Mouse (Mus musculus) kidney, embryonic 15.5 days (tissue): Measurements from ENCODE around the gene Snapc4. TPM values are rescaled to one million over a fixed set of nuclear protein-coding genes. Genes with fewer than 3 reads are reported as not detected.

Experiments used
- ATAC-seq: fragments of 200-750 bp; cut with Nextera tagmentation; replicated peaks from 2 replicates; pipeline ENCODE4 v1.8.0; 2017; ENCODE audit warnings: moderate TSS enrichment; ENCODE audit not compliant: low FRiP score
- H3K27ac ChIP-seq: fragments of 300-500 bp; sonication (generic); 2 replicates; pipeline ENCODE4 v1.5.1; 2015; ENCODE audit warnings: mild to moderate bottlenecking, inconsistent platforms
- H3K27me3 ChIP-seq: fragments of 300-500 bp; sonication (generic); 2 replicates; pipeline ENCODE4 v1.6.1; 2015; ENCODE audit warnings: inconsistent platforms
- H3K36me3 ChIP-seq: fragments of 300-500 bp; sonication (generic); 2 replicates; pipeline ENCODE4 v1.6.1; 2015; ENCODE audit warnings: inconsistent platforms
- H3K4me1 ChIP-seq: fragments of 300-500 bp; sonication (generic); 2 replicates; pipeline ENCODE4 v1.6.1; 2015; ENCODE audit warnings: inconsistent platforms
- H3K4me2 ChIP-seq: fragments of 300-500 bp; sonication (generic); 2 replicates; pipeline ENCODE4 v1.6.1; 2015; ENCODE audit warnings: moderate library complexity, mild to moderate bottlenecking, inconsistent platforms
- H3K4me3 ChIP-seq: fragments of 300-500 bp; sonication (generic); replicated peaks from 2 replicates; pipeline ENCODE4 v1.5.1; 2015; ENCODE audit warnings: mild to moderate bottlenecking, inconsistent platforms
- H3K9ac ChIP-seq: fragments of 300-500 bp; sonication (generic); 2 replicates; pipeline ENCODE4 v1.6.1; 2015; ENCODE audit warnings: mild to moderate bottlenecking, inconsistent platforms
- H3K9me3 ChIP-seq: fragments of 300-500 bp; sonication (generic); replicated peaks from 2 replicates; pipeline ENCODE4 v1.6.1; 2016; ENCODE audit warnings: inconsistent platforms
- WGBS: fragments of 180-500 bp; shearing (Covaris S2); methylation state at CpG from one replicate; pipeline ENCODE4 v1.1.7; 2015; ENCODE audit warnings: mixed read lengths; 5-methylcytosine and 5-hydroxymethylcytosine counted together
- polyA plus RNA-seq: library from polyadenylated mRNA; unstranded; fragments of >200 nt; fragmentation: Nextera tagmentation; extraction: Ambion mirVana; gene quantifications from 2 replicates; pipeline ENCODE4 v1.2.1, GENCODE M21; 2015

Gene Snapc4
- polyA plus RNA-seq, 1 experiment from 2014 or later, result 31.3 TPM

- Histone ChIP-seq H3K9me3 (no peaks in the 10 kb centered on the region), H3K27ac (no peak overlapping the region), H3K27me3 (no peaks in the 10 kb centered on the region), H3K9ac (no peak overlapping the region), H3K4me1 (0 out of 2 replicates have a peak, but pooled peaks cover 4% of the 10 kb centered on the region), H3K4me2 (no peak overlapping the region), H3K36me3 (peaks cover 100% of the 10 kb centered on the region), H3K4me3 (no peak overlapping the region)
- WGBS, result 97% methylated on average over 1 of the region's 1 CpGs
- no peak for ATAC-seq
These were observed 11.9 kb downstream of the Snapc4 start for GRCm38 (mm10) chr2:26368572-26368971.

GRCm38 (mm10) chr2:26367911-26368310 is 12.5 kb downstream of the Snapc4 start:
- 92% methylated on average over 6 of the region's 6 CpGs for WGBS
- 0 out of 2 replicates have a peak, but pooled peaks cover 4% of the 10 kb centered on the region for H3K4me1 ChIP-seq
- no peaks in the 10 kb centered on the region for H3K27me3 ChIP-seq
- ATAC-seq, result no peak
- H3K4me3 ChIP-seq, result no peak overlapping the region
- no peak overlapping the region for H3K4me2 ChIP-seq
- no peak overlapping the region for H3K9ac ChIP-seq
- H3K9me3 ChIP-seq, result no peaks in the 10 kb centered on the region
- no peak overlapping the region for H3K27ac ChIP-seq
- peaks cover 100% of the 10 kb centered on the region for H3K36me3 ChIP-seq

GRCm38 (mm10) chr2:26364738-26365465 is 15.6 kb downstream of the Snapc4 start:
- H3K9ac ChIP-seq, result no peak overlapping the region
- H3K4me3 ChIP-seq, result no peak overlapping the region
- H3K27me3 ChIP-seq, result no peaks in the 10 kb centered on the region
- peaks cover 71% of the 10 kb centered on the region for H3K36me3 ChIP-seq
- ATAC-seq, result no peak; the same call in 1 of the 2 replicates
- WGBS, result 68% methylated on average over 10 of the region's 10 CpGs
- H3K9me3 ChIP-seq, result no peaks in the 10 kb centered on the region
- H3K4me2 ChIP-seq, result no peak overlapping the region
- peak overlapping the region; percentile 27; the same call in 1 of the 2 replicates for H3K27ac ChIP-seq
- 0 out of 2 replicates have a peak, but pooled peaks cover 4% of the 10 kb centered on the region for H3K4me1 ChIP-seq

DNA sequence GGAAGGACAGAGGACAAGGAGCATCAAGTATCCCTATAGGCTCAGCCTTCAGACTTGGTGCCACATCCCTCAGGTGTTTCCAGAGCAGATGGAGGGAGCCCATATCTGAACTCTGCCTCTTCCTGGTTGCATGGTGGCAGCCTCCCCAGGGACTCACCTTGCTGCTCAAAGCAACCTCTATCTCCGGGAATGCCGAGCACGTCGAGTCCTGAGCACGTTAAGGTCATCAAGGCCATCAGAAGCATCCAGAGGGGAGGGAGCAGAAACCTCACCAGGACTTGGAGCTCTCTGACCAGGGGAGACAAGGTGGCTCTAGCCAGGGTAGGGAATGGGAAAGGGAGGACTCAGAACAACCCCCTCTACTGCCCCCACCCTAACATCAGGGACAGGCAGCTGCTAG is 17.0 kb downstream of the Snapc4 start:
- Histone ChIP-seq H3K27me3 (no peaks in the 10 kb centered on the region), H3K4me3 (no peak overlapping the region), H3K9me3 (no peaks in the 10 kb centered on the region), H3K9ac (no peak overlapping the region), H3K27ac (no peak overlapping the region), H3K36me3 (peaks cover 57% of the 10 kb centered on the region), H3K4me2 (no peak overlapping the region), H3K4me1 (0 out of 2 replicates have a peak, but pooled peaks cover 4% of the 10 kb centered on the region)
- WGBS, result 77% methylated on average over 5 of the region's 5 CpGs
- no peak for ATAC-seq

GRCm38 (mm10) chr2:26362991-26363390 is 17.5 kb downstream of the Snapc4 start:
- H3K36me3 ChIP-seq, result peaks cover 52% of the 10 kb centered on the region
- H3K27me3 ChIP-seq, result no peaks in the 10 kb centered on the region
- no peak overlapping the region for H3K27ac ChIP-seq
- 85% methylated on average over 5 of the region's 5 CpGs for WGBS
- no peaks in the 10 kb centered on the region for H3K9me3 ChIP-seq
- H3K9ac ChIP-seq, result no peak overlapping the region
- H3K4me2 ChIP-seq, result no peak overlapping the region
- ATAC-seq, result no peak
- 0 out of 2 replicates have a peak, but pooled peaks cover 4% of the 10 kb centered on the region for H3K4me1 ChIP-seq
- H3K4me3 ChIP-seq, result no peak overlapping the region

- ATAC-seq, result no peak
- Histone ChIP-seq H3K4me2 (no peak within 1 kb of the TSS), H3K27me3 (no peaks in the 10 kb centered on the region), H3K36me3 (peaks cover 30% of the 10 kb centered on the region), H3K9me3 (no peaks in the 10 kb centered on the region), H3K4me3 (no peak within 1 kb of the TSS), H3K9ac (no peak within 1 kb of the TSS), H3K4me1 (peaks cover 13% of the 10 kb centered on the region), H3K27ac (no peak within 1 kb of the TSS)
- 43% methylated on average over 3 of the region's 3 CpGs for WGBS
These were observed 19.7 kb downstream of the Snapc4 start, which contains the start of gene Card9 for GRCm38 (mm10) chr2:26360772-26361171. Gene Card9, minus strand, starts transcription at chr2:26360918.

DNA sequence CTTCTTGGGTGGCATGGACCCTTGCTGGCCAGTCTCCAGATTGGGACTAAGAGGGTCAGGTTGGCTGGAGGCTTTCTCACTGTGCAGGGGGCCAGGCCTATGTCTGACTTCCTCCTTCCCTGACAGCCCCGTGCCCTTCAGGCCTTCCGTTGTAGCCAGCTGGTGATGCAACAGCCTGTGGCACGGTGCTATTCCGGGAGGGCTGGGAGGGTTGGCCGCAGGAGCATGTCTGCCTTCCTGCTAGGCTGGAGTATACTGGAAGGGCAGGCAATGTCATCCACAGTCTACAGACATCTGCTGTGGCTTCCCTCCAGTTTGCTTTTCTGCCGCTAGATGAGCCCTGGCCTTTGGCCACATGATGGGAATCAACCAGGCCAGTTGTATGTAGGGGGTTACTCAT is 20.5 kb downstream of the Snapc4 start:
- H3K9me3 ChIP-seq, result no peaks in the 10 kb centered on the region
- 85% methylated on average over 6 of the region's 6 CpGs for WGBS
- no peak for ATAC-seq

GRCm38 (mm10) chr2:26358667-26359320 is 21.7 kb downstream of the Snapc4 start:
- H3K4me2 ChIP-seq, result no peak overlapping the region
- no peak overlapping the region for H3K4me3 ChIP-seq
- peaks cover 9% of the 10 kb centered on the region for H3K4me1 ChIP-seq
- H3K27me3 ChIP-seq, result no peaks in the 10 kb centered on the region
- no peak for ATAC-seq
- 87% methylated on average over 13 of the region's 13 CpGs for WGBS
- no peaks in the 10 kb centered on the region for H3K9me3 ChIP-seq
- H3K36me3 ChIP-seq, result peaks cover 10% of the 10 kb centered on the region
- H3K9ac ChIP-seq, result no peak overlapping the region
- H3K27ac ChIP-seq, result no peak overlapping the region

More for the DNA sequence above, 20.5 kb downstream of the Snapc4 start:
- H3K4me2 ChIP-seq, result no peak overlapping the region
- H3K9ac ChIP-seq, result no peak overlapping the region
- H3K4me1 ChIP-seq, result peaks cover 9% of the 10 kb centered on the region
- H3K27me3 ChIP-seq, result no peaks in the 10 kb centered on the region
- H3K36me3 ChIP-seq, result peaks cover 22% of the 10 kb centered on the region
- H3K27ac ChIP-seq, result no peak overlapping the region
- H3K4me3 ChIP-seq, result no peak overlapping the region

GRCm38 (mm10) chr2:26357484-26357883 is 23.0 kb downstream of the Snapc4 start:
- WGBS, result 41% methylated on average over 15 of the region's 15 CpGs
- Histone ChIP-seq H3K27me3 (no peaks in the 10 kb centered on the region), H3K27ac (0 out of 2 replicates have a peak overlapping the region, but pooled peaks have one; percentile 11), H3K4me2 (no peak overlapping the region), H3K9ac (no peak overlapping the region), H3K36me3 (no peaks in the 10 kb centered on the region), H3K4me1 (peaks cover 17% of the 10 kb centered on the region), H3K9me3 (no peaks in the 10 kb centered on the region), H3K4me3 (no peak overlapping the region)
- peak; percentile 46 for ATAC-seq

DNA sequence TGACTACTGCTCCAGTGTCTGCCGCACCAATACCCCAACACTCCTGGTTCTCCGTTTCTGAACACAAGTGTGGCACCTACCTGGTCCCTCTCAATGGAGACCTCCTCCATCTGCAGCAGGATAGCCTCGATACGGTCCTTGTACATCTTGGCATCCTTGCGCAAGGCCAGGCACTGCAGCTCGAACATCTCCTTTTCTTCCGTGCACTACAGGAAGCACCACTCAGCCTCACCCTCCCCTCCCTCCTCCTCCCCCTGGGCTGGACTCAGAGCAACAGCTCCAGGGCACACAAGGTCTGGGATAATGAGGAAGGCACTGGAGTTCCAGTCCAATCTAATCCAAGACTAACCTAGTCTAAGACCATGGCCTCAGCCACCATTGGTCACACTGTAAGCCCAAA is 23.8 kb downstream of the Snapc4 start:
- no peak overlapping the region for H3K27ac ChIP-seq
- no peak overlapping the region for H3K4me2 ChIP-seq
- H3K9ac ChIP-seq, result no peak overlapping the region
- no peak for ATAC-seq
- no peaks in the 10 kb centered on the region for H3K9me3 ChIP-seq
- H3K4me1 ChIP-seq, result peaks cover 19% of the 10 kb centered on the region
- H3K27me3 ChIP-seq, result no peaks in the 10 kb centered on the region
- no peak overlapping the region for H3K4me3 ChIP-seq
- no peaks in the 10 kb centered on the region for H3K36me3 ChIP-seq
- WGBS, result 77% methylated on average over 7 of the region's 7 CpGs

DNA sequence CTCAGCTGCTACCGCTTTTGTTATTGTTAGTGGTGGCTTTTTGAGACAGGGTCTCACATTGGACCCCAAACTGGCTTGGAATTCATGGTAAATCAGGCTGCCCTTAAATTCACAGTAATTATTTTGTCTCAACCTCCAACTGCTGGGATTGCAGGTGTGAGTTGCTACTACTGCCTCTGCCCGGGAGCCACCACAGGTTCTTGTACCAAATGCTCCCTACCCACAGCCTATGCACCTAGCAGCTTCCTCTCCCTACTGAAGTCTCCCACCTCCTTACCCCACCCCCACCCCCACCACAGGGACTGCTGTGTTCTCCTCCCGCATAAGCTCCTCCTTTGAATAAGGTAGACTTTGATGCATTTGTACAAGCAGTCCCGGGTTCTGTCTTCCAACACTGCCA is 24.2 kb downstream of the Snapc4 start:
- H3K9me3 ChIP-seq, result no peaks in the 10 kb centered on the region
- no peak overlapping the region for H3K27ac ChIP-seq
- peaks cover 20% of the 10 kb centered on the region for H3K4me1 ChIP-seq
- WGBS, result 89% methylated on average over 4 of the region's 4 CpGs
- no peak overlapping the region for H3K9ac ChIP-seq
- H3K4me2 ChIP-seq, result no peak overlapping the region
- H3K4me3 ChIP-seq, result no peak overlapping the region
- H3K27me3 ChIP-seq, result no peaks in the 10 kb centered on the region
- ATAC-seq, result no peak
- H3K36me3 ChIP-seq, result no peaks in the 10 kb centered on the region

DNA sequence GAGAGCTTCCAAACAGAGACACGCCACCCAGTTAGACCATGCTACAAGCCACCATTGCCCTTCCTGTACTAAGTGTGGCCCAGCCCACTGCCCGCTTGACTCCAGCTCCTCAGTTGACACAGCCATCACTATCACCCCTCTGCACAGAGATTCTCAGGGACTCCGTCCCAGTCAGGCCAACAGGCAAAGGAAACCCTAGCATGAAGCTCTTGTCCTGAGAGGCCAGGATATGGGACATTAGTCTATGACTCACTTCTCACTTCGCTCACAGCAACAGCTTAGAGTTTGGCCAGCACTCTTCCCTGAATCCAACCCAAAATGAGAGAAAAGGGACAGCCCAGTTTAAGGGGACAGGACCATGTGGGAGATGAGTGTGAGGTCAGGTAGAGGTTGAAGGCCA is 26.1 kb downstream of the Snapc4 start:
- H3K4me2 ChIP-seq, result no peak overlapping the region
- no peak for ATAC-seq
- peaks cover 9% of the 10 kb centered on the region for H3K36me3 ChIP-seq
- H3K27me3 ChIP-seq, result no peaks in the 10 kb centered on the region
- 94% methylated on average over 4 of the region's 4 CpGs for WGBS
- no peak overlapping the region for H3K9ac ChIP-seq
- no peak overlapping the region for H3K4me3 ChIP-seq
- H3K9me3 ChIP-seq, result no peaks in the 10 kb centered on the region
- H3K27ac ChIP-seq, result no peak overlapping the region
- peaks cover 34% of the 10 kb centered on the region for H3K4me1 ChIP-seq
